Mouse (Mus musculus): ENCODE data around the gene Brca2.

GRCm38 (mm10) chr5:150599301-150600294, 77.2 kb downstream of the Brca2 start:
- TF ChIP-seq CTCF (conservative IDR thresholded peaks at IDR 0.05; ENCODE audit: low read length) (no peak), NANOG (IDR thresholded peaks at IDR 0.05; ENCODE audit: borderline replicate concordance, low read length) (no peak), POU5F1 (IDR thresholded peaks at IDR 0.05; ENCODE audit: borderline replicate concordance, low read length) (no peak)
